ENCODE assay signal across 28 mouse cellular contexts in the genomic region with DNA sequence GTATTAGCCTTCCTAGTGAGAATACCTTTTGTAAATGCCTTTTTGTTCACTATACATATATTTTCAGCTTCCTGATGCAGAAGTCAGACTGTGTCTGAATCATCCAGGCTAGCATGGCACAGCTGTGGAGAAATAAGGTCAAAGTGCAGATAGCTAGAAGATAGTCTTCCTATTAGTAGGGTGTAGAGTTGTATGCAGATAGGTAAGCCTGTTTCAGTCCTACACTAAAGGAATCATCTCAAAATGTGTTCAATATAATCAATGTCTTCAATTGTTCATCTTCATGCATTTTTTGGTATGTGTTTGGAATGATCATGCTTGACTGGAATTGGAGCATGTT. TPM values are rescaled to one million over a fixed set of nuclear protein-coding genes. Genes with fewer than 3 reads are reported as not detected.
"Had no signal": no experiment of that assay in that cellular context is flagged by ENCODE, and none has a peak within 500 bp of the region (broad histone marks: within the 10 kb centered on the region; RNA-seq: fewer than 3 reads in every experiment).

No protein-coding gene starts in this region.

- DNase-seq: kidney, adult 18-20 months; kidney, postnatal 4 days; left cerebral cortex, postnatal 4 days; lung, adult 18-20 months; lung, postnatal 10 days; lung, postnatal 36 days; retina, postnatal 1 day; right cerebral cortex, postnatal 25 days; spleen, adult 18-20 months; thymus, postnatal 25 days had no signal

- ATAC-seq: inflammation-experienced regulatory T-cells, adult 6 months; midbrain, embryonic 13.5 days; midbrain, embryonic 16.5 days had no signal

- H3K9me3 ChIP-seq: limb, embryonic 12.5 days; limb, embryonic 15.5 days; lung, embryonic 15.5 days; midbrain, embryonic 13.5 days; stomach, embryonic 15.5 days had no signal

- H3K27me3 ChIP-seq: limb, embryonic 15.5 days; lung, embryonic 15.5 days; midbrain, embryonic 13.5 days; stomach, embryonic 15.5 days had no signal

- H3K4me2 ChIP-seq: limb, embryonic 12.5 days; limb, embryonic 15.5 days; lung, embryonic 15.5 days; midbrain, embryonic 13.5 days; stomach, embryonic 15.5 days had no signal

- H3K4me3 ChIP-seq: limb, embryonic 12.5 days; limb, embryonic 15.5 days; lung, embryonic 15.5 days; midbrain, embryonic 13.5 days; stomach, embryonic 15.5 days had no signal

- H3K36me3 ChIP-seq: limb, embryonic 12.5 days; limb, embryonic 15.5 days; lung, embryonic 15.5 days; midbrain, embryonic 13.5 days; stomach, embryonic 15.5 days had no signal

- H3K9ac ChIP-seq: limb, embryonic 12.5 days; limb, embryonic 15.5 days; liver, embryonic 14.5 days; lung, embryonic 15.5 days; midbrain, embryonic 13.5 days; stomach, embryonic 15.5 days had no signal

- H3K4me1 ChIP-seq: limb, embryonic 12.5 days; limb, embryonic 15.5 days; lung, embryonic 15.5 days; midbrain, embryonic 13.5 days; stomach, embryonic 15.5 days had no signal

- H3K27ac ChIP-seq: kidney, postnatal 0 days; limb, embryonic 12.5 days; limb, embryonic 15.5 days; liver, embryonic 14.5 days; midbrain, embryonic 13.5 days; stomach, embryonic 15.5 days had no signal

RNA-seq across cellular contexts. Expression of a gene that starts 13.9 kb away (rescaled TPM):
- total RNA-seq: megakaryocyte progenitor cell, adult 5-6 weeks; monocyte, adult 5-6 weeks had no signal
- polyA plus RNA-seq: inflammation-experienced regulatory T-cells, adult 6 months; midbrain, embryonic 13.5 days; midbrain, embryonic 16.5 days; neural tube, embryonic 11.5 days; neural tube, embryonic 14.5 days had no signal

RNA-seq across cellular contexts. Expression of a gene that starts 26.5 kb away (rescaled TPM):
- total RNA-seq: layer of hippocampus, adult 18-20 months; layer of hippocampus, postnatal 14 days; left cerebral cortex, adult 8-10 months; left cerebral cortex, postnatal 14 days; left cerebral cortex, postnatal 4 days had no signal
- polyA plus RNA-seq: kidney, embryonic 14.5 days; kidney, postnatal 0 days; limb, embryonic 12.5 days; limb, embryonic 15.5 days; lung, embryonic 15.5 days; midbrain, embryonic 13.5 days; neural tube, embryonic 11.5 days; neural tube, embryonic 14.5 days; stomach, embryonic 15.5 days had no signal
